Mouse (Mus musculus) heart, postnatal 10 days (tissue): ENCODE results near the gene Fut7. TPM values are rescaled to one million over a fixed set of nuclear protein-coding genes. Genes with fewer than 3 reads are reported as not detected.

Experiments
- DNase-seq, 2 experiments: peaks; one replicate each; pipeline ENCODE4 v3.0.0; 2021
- intact Hi-C: fragments of 180-260 bp; cut with DNase I; formaldehyde crosslinking; loops from one replicate; pipeline ENCODE4 v1.15.1; 2025
- total RNA-seq, 2 experiments: library from RNA; stranded (reverse); gene quantifications; 2 replicates each; pipeline ENCODE4 v1.2.3; 2021

Gene Fut7
- total RNA-seq, 2 experiments from 2014 or later: 0.12 TPM; not detected in 1

- DNase-seq: peak in 1 of 2 experiments; percentile 8
- intact Hi-C loops: no loop called here
Measured at GRCm38 (mm10) chr2:25456205-25456953, 33.3 kb downstream of the Fut7 start, which contains the start of gene Clic3. Clic3 (plus strand) TSS chr2:25456838.

- intact Hi-C loops: no loop called here
- DNase-seq: peak in 1 of 2 experiments; percentile 9
Measured at GRCm38 (mm10) chr2:25457022-25457896, 34.2 kb downstream of the Fut7 start.

- peak; percentile 53 to 68 for DNase-seq
- intact Hi-C loops: no loop called here
Measured at GRCm38 (mm10) chr2:25458911-25459310, 35.8 kb downstream of the Fut7 start.

GRCm38 (mm10) chr2:25460135-25460534 is 37.1 kb downstream of the Fut7 start:
- no peak for DNase-seq
- intact Hi-C loops: loop anchor here (2.0 kb wide), 1 partner anchor 31 kb away; the partner anchor contains the start of gene Abca2

- peak; percentile 94 to 96 for DNase-seq
- intact Hi-C loops: loop anchor here (2.0 kb wide), 1 partner anchor 32 kb away; the partner anchor contains the start of gene Abca2
Measured at GRCm38 (mm10) chr2:25460551-25461309, 37.7 kb downstream of the Fut7 start, which contains the start of gene Paxx. Paxx (minus strand) TSS chr2:25461094.

GRCm38 (mm10) chr2:25461407-25461806 is 38.3 kb downstream of the Fut7 start:
- intact Hi-C loops: loop anchor here (2.0 kb wide), 1 partner anchor 33 kb away; the partner anchor contains the start of gene Abca2
- no peak for DNase-seq

- intact Hi-C loops: no loop called here
- DNase-seq: no peak
Measured at GRCm38 (mm10) chr2:25463630-25464029, 40.6 kb downstream of the Fut7 start.

- no peak for DNase-seq
- intact Hi-C loops: no loop called here
Measured at GRCm38 (mm10) chr2:25465256-25465655, 42.2 kb downstream of the Fut7 start.

- DNase-seq: peak in 1 of 2 experiments; percentile 13
- intact Hi-C loops: no loop called here
Measured at GRCm38 (mm10) chr2:25465816-25466635, 43.0 kb downstream of the Fut7 start.

GRCm38 (mm10) chr2:25467606-25468303 is 44.7 kb downstream of the Fut7 start:
- peak; percentile 54 to 58 for DNase-seq

GRCm38 (mm10) chr2:25468962-25469915 is 46.2 kb downstream of the Fut7 start:
- DNase-seq: peak; percentile 76 to 82
- intact Hi-C loops: no loop called here

More at GRCm38 (mm10) chr2:25467606-25468303, 44.7 kb downstream of the Fut7 start:
- intact Hi-C loops: no loop called here

- intact Hi-C loops: no loop called here
Measured at GRCm38 (mm10) chr2:25469969-25470368, 46.9 kb downstream of the Fut7 start, which contains the start of gene Ptgds. Ptgds (minus strand) TSS chr2:25470046.

GRCm38 (mm10) chr2:25472550-25472949 is 49.5 kb downstream of the Fut7 start:
- intact Hi-C loops: no loop called here
- DNase-seq: no peak

More at GRCm38 (mm10) chr2:25469969-25470368, 46.9 kb downstream of the Fut7 start, which contains the start of gene Ptgds:
- no peak for DNase-seq
